Mouse (Mus musculus): ENCODE results near the gene Gm12394.

- TF ChIP-seq CTCF (IDR thresholded peaks at IDR 0.05): peak; percentile 42
- no peak for TF ChIP-seq POLR2A (IDR thresholded peaks at IDR 0.05; ENCODE audit: insufficient read depth, low read depth, low read length)
Observed at GRCm38 (mm10) chr4:42902174-42902573, 45.6 kb upstream of the Gm12394 start.

Measured in heart, adult 2 months (tissue).